Mouse (Mus musculus): Measurements from ENCODE around the gene Lgals3. TPM values are rescaled to one million over a fixed set of nuclear protein-coding genes. Genes with fewer than 3 reads are reported as not detected.
A peak's percentile ranks its signal among the peaks of the same experiment; 100 is the strongest.
"Not testable (repeated sequence)": the region's sequence is repeated elsewhere in the genome, so short reads cannot be mapped to it uniquely, and the experiment has no call there.

The Lgals3 gene
- 1.9 and 2.7 TPM in 2 replicates for polyA plus RNA-seq (2014; fragmentation: Nextera tagmentation; extraction: Ambion mirVana)

GRCm38 (mm10) chr14:47367461-47367860, at the start of gene Lgals3:
Gene Lgals3 (plus strand): TSS chr14:47367751.
- Histone ChIP-seq H3K4me1 (ENCODE audit: control insufficient read depth, insufficient read depth, low read length) (peaks cover 17% of the 10 kb centered on the region), H3K9ac (ENCODE audit: low read depth, low read length) (0 out of 2 replicates have a peak within 1 kb of the TSS, but pooled peaks have one; percentile 30), H3K4me2 (peak within 1 kb of the TSS; percentile 53), H3K27ac (ENCODE audit: low read depth, low read length) (no peak within 1 kb of the TSS), H3K36me3 (ENCODE audit: control insufficient read depth, insufficient read depth, low read length) (no peaks in the 10 kb centered on the region), H3K27me3 (ENCODE audit: control insufficient read depth, insufficient read depth, low read length) (peaks cover 4% of the 10 kb centered on the region; the same call in 1 of the 2 replicates), H3K9me3 (replicated peaks; ENCODE audit: control insufficient read depth, low read length) (no peaks in the 10 kb centered on the region), H3K4me3 (ENCODE audit: low read depth, low read length) (no peak within 1 kb of the TSS)
- 0 out of 2 replicates have a peak, but pooled peaks have one; percentile 42 for ATAC-seq (replicated peaks; ENCODE audit: insufficient number of reproducible peaks, low FRiP score, low TSS enrichment)
- WGBS (ENCODE audit: insufficient replicate concordance): 23% methylated on average over 9 of the region's 9 CpGs

GRCm38 (mm10) chr14:47319362-47319761, 48.2 kb upstream of the Lgals3 start:
- no peak for ATAC-seq (replicated peaks; ENCODE audit: insufficient number of reproducible peaks, low FRiP score, low TSS enrichment)
- WGBS (ENCODE audit: insufficient replicate concordance): 90% methylated on average over 5 of the region's 5 CpGs
- no peaks in the 10 kb centered on the region for H3K27me3 ChIP-seq (ENCODE audit: control insufficient read depth, insufficient read depth, low read length)
- no peaks in the 10 kb centered on the region for H3K9me3 ChIP-seq (replicated peaks; ENCODE audit: control insufficient read depth, low read length)
- no peak overlapping the region for H3K4me3 ChIP-seq (ENCODE audit: low read depth, low read length)
- H3K9ac ChIP-seq (ENCODE audit: low read depth, low read length): no peak overlapping the region
- no peaks in the 10 kb centered on the region for H3K4me1 ChIP-seq (ENCODE audit: control insufficient read depth, insufficient read depth, low read length)
- H3K4me2 ChIP-seq: no peak overlapping the region
- H3K27ac ChIP-seq (ENCODE audit: low read depth, low read length): no peak overlapping the region
- H3K36me3 ChIP-seq (ENCODE audit: control insufficient read depth, insufficient read depth, low read length): peaks cover 5% of the 10 kb centered on the region

DNA sequence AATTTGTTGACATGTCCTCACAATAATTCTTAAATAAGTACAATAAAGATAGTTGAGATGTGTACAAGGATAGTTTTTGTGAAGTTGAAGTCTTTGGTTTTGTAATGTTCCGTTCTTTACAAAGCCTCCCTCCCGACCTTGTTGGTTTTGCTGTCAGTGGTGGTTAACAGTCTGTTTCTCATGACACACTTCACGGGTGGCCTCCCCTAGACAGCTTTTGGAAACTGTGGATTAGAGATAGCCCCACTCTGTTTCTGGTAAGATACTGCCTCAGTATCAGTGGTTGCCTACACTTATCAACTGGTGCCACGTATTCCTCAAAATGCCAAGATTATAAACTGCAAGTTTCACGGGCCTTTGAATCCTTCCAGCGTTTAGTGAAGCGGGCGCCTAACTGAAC, 46.0 kb upstream of the Lgals3 start:
- 79% methylated on average over 5 of the region's 8 CpGs for WGBS (ENCODE audit: insufficient replicate concordance)
- not testable (repeated sequence) for ATAC-seq (replicated peaks; ENCODE audit: insufficient number of reproducible peaks, low FRiP score, low TSS enrichment); H3K9me3 ChIP-seq (replicated peaks; ENCODE audit: control insufficient read depth, low read length)

DNA sequence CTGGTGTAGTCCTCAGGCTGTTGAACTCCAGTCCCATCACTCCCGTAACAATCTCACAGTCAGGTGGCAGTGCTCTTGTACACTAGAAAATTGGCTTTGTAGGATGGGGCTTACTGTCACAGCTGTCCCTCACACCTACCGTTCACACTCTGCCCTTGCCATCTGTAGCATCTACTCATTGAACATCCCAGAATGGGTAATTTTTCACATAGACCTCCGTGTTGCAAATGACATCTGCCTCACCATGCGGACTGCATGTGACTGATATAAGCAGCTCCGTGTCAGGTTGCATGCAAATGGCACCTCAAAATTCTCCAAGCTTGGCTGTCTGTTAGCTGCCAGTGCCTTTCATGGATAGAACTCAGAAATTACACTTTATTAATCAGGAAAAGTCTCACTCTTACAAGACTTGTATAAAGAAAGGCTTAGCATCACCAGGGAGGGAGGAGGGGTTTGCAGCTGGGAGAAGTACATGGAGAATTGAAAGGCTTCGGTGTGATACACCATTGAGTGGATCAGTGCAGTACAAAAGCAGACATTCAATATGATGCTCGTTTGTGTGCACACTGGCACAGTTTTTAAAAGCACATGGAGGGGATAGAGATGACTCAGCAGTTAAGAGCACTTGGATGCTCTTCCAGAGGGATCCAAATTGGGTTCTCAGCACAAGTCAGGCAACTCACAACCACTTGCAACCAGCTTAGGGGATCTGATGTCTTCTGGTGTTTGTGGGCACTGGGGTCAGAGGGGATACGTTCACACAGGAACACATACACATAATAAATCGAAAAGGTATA, 41.4 kb upstream of the Lgals3 start:
- ATAC-seq (replicated peaks; ENCODE audit: insufficient number of reproducible peaks, low FRiP score, low TSS enrichment): no peak
- no peak overlapping the region for H3K9ac ChIP-seq (ENCODE audit: low read depth, low read length)
- no peak overlapping the region for H3K4me3 ChIP-seq (ENCODE audit: low read depth, low read length)
- H3K4me2 ChIP-seq: no peak overlapping the region
- 88% methylated on average over 9 of the region's 9 CpGs for WGBS (ENCODE audit: insufficient replicate concordance)
- H3K4me1 ChIP-seq (ENCODE audit: control insufficient read depth, insufficient read depth, low read length): no peaks in the 10 kb centered on the region
- no peak overlapping the region for H3K27ac ChIP-seq (ENCODE audit: low read depth, low read length)
- H3K27me3 ChIP-seq (ENCODE audit: control insufficient read depth, insufficient read depth, low read length): no peaks in the 10 kb centered on the region
- H3K36me3 ChIP-seq (ENCODE audit: control insufficient read depth, insufficient read depth, low read length): 0 out of 2 replicates have a peak, but pooled peaks cover 4% of the 10 kb centered on the region
- no peaks in the 10 kb centered on the region for H3K9me3 ChIP-seq (replicated peaks; ENCODE audit: control insufficient read depth, low read length)

More for the DNA sequence above, 46.0 kb upstream of the Lgals3 start:
- H3K27ac ChIP-seq (ENCODE audit: low read depth, low read length); H3K4me2 ChIP-seq; H3K4me3 ChIP-seq (ENCODE audit: low read depth, low read length); H3K27me3 ChIP-seq (ENCODE audit: control insufficient read depth, insufficient read depth, low read length); H3K9ac ChIP-seq (ENCODE audit: low read depth, low read length); H3K4me1 ChIP-seq (ENCODE audit: control insufficient read depth, insufficient read depth, low read length); H3K36me3 ChIP-seq (ENCODE audit: control insufficient read depth, insufficient read depth, low read length): not testable (repeated sequence)

DNA sequence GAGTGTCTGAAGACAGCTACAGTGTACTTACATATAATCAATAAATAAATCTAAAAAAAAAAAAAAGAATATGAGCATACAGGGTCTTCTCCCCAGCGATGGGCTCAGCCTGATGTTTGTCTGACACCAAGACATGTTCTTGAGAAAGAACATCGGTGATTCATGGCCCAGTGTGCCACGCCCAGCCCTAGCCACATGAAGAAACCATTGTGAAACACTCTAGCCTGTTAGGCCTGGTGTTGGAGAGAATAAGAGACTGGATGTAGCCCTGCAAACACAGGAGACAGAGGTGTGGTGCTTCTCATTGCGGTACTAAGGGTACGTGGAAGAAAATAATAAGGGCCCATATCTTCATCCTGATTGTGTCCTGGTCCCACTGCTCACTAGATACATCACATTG, 40.2 kb upstream of the Lgals3 start:
- Histone ChIP-seq H3K27ac (ENCODE audit: low read depth, low read length) (no peak overlapping the region), H3K4me3 (ENCODE audit: low read depth, low read length) (no peak overlapping the region), H3K9ac (ENCODE audit: low read depth, low read length) (no peak overlapping the region), H3K9me3 (replicated peaks; ENCODE audit: control insufficient read depth, low read length) (no peaks in the 10 kb centered on the region), H3K4me2 (no peak overlapping the region), H3K36me3 (ENCODE audit: control insufficient read depth, insufficient read depth, low read length) (0 out of 2 replicates have a peak, but pooled peaks cover 4% of the 10 kb centered on the region), H3K27me3 (ENCODE audit: control insufficient read depth, insufficient read depth, low read length) (no peaks in the 10 kb centered on the region), H3K4me1 (ENCODE audit: control insufficient read depth, insufficient read depth, low read length) (no peaks in the 10 kb centered on the region)
- ATAC-seq (replicated peaks; ENCODE audit: insufficient number of reproducible peaks, low FRiP score, low TSS enrichment): no peak
- 93% methylated on average over 5 of the region's 5 CpGs for WGBS (ENCODE audit: insufficient replicate concordance)

DNA sequence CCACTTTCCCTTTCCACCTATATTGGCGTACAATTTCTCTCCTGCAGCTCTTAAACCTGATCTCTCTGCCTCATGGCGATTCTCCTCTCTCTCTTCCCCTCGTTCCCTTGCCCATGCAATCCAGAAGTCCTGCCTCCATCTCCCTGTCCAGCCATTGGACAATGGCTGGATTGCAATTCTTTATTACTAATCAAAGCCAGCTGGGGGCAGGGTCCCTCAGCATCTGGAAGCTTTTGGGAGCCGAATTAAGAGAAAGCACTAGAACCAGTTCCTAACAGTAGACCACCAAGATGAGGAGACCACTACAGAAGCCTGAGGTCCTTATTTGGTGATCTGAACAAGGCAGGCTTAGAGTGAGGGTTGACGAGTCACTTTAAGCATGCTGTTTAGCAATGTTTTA, 35.6 kb upstream of the Lgals3 start:
- H3K27me3 ChIP-seq (ENCODE audit: control insufficient read depth, insufficient read depth, low read length): no peaks in the 10 kb centered on the region
- no peak overlapping the region for H3K27ac ChIP-seq (ENCODE audit: low read depth, low read length)
- no peak overlapping the region for H3K9ac ChIP-seq (ENCODE audit: low read depth, low read length)
- ATAC-seq (replicated peaks; ENCODE audit: insufficient number of reproducible peaks, low FRiP score, low TSS enrichment): no peak
- H3K9me3 ChIP-seq (replicated peaks; ENCODE audit: control insufficient read depth, low read length): no peaks in the 10 kb centered on the region
- H3K4me3 ChIP-seq (ENCODE audit: low read depth, low read length): no peak overlapping the region
- 48% methylated on average over 5 of the region's 5 CpGs for WGBS (ENCODE audit: insufficient replicate concordance)
- H3K36me3 ChIP-seq (ENCODE audit: control insufficient read depth, insufficient read depth, low read length): no peaks in the 10 kb centered on the region
- H3K4me2 ChIP-seq: no peak overlapping the region
- no peaks in the 10 kb centered on the region for H3K4me1 ChIP-seq (ENCODE audit: control insufficient read depth, insufficient read depth, low read length)

- H3K27me3 ChIP-seq (ENCODE audit: control insufficient read depth, insufficient read depth, low read length): no peaks in the 10 kb centered on the region
- no peak for ATAC-seq (replicated peaks; ENCODE audit: insufficient number of reproducible peaks, low FRiP score, low TSS enrichment)
- 78% methylated on average over 4 of the region's 4 CpGs for WGBS (ENCODE audit: insufficient replicate concordance)
- H3K4me3 ChIP-seq (ENCODE audit: low read depth, low read length): no peak overlapping the region
- H3K4me1 ChIP-seq (ENCODE audit: control insufficient read depth, insufficient read depth, low read length): no peaks in the 10 kb centered on the region
- H3K4me2 ChIP-seq: no peak overlapping the region
- no peaks in the 10 kb centered on the region for H3K9me3 ChIP-seq (replicated peaks; ENCODE audit: control insufficient read depth, low read length)
- no peak overlapping the region for H3K27ac ChIP-seq (ENCODE audit: low read depth, low read length)
- no peak overlapping the region for H3K9ac ChIP-seq (ENCODE audit: low read depth, low read length)
- H3K36me3 ChIP-seq (ENCODE audit: control insufficient read depth, insufficient read depth, low read length): no peaks in the 10 kb centered on the region
Observed at GRCm38 (mm10) chr14:47334819-47335218, 32.7 kb upstream of the Lgals3 start.

GRCm38 (mm10) chr14:47335300-47335699, 32.3 kb upstream of the Lgals3 start:
- ATAC-seq (replicated peaks; ENCODE audit: insufficient number of reproducible peaks, low FRiP score, low TSS enrichment): no peak
- no peak overlapping the region for H3K9ac ChIP-seq (ENCODE audit: low read depth, low read length)
- no peaks in the 10 kb centered on the region for H3K27me3 ChIP-seq (ENCODE audit: control insufficient read depth, insufficient read depth, low read length)
- H3K4me1 ChIP-seq (ENCODE audit: control insufficient read depth, insufficient read depth, low read length): no peaks in the 10 kb centered on the region
- no peak overlapping the region for H3K4me2 ChIP-seq
- no peak overlapping the region for H3K4me3 ChIP-seq (ENCODE audit: low read depth, low read length)
- no peaks in the 10 kb centered on the region for H3K36me3 ChIP-seq (ENCODE audit: control insufficient read depth, insufficient read depth, low read length)
- H3K9me3 ChIP-seq (replicated peaks; ENCODE audit: control insufficient read depth, low read length): no peaks in the 10 kb centered on the region
- H3K27ac ChIP-seq (ENCODE audit: low read depth, low read length): no peak overlapping the region
- WGBS (ENCODE audit: insufficient replicate concordance): 84% methylated on average over 3 of the region's 3 CpGs
